Mouse (Mus musculus) cerebellum, adult 9-10 months (tissue): ENCODE measurements around the gene Atp5d.
A peak's percentile ranks its signal among the peaks of the same experiment; 100 is the strongest.

Experiments used
- DNase-seq: peaks from one replicate; pipeline ENCODE4 v3.0.0; 2022

The Atp5d gene

GRCm38 (mm10) chr10:80141786-80142529, 3.5 kb downstream of the Atp5d start:
- DNase-seq = peak; percentile 98

- peak; percentile 85 for DNase-seq
Measured at GRCm38 (mm10) chr10:80142530-80142925, 4.1 kb downstream of the Atp5d start.

GRCm38 (mm10) chr10:80143664-80144063, 5.2 kb downstream of the Atp5d start:
- DNase-seq = peak; percentile 71

- no peak for DNase-seq
Measured at GRCm38 (mm10) chr10:80144159-80144558, 5.7 kb downstream of the Atp5d start.

- DNase-seq = peak; percentile 87
Measured at GRCm38 (mm10) chr10:80144864-80145838, 6.7 kb downstream of the Atp5d start.

- peak; percentile 76 for DNase-seq
Measured at GRCm38 (mm10) chr10:80145896-80146295, 7.5 kb downstream of the Atp5d start.

- DNase-seq = peak; percentile 77
Measured at GRCm38 (mm10) chr10:80146568-80147011, 8.2 kb downstream of the Atp5d start.

- no peak for DNase-seq
Measured at GRCm38 (mm10) chr10:80147146-80147718, 8.8 kb downstream of the Atp5d start.

GRCm38 (mm10) chr10:80147719-80148601, 9.5 kb downstream of the Atp5d start, which contains the start of gene Midn:
Midn (plus strand) TSS chr10:80148272.
- DNase-seq = peak; percentile 85

GRCm38 (mm10) chr10:80148610-80149290, 10.3 kb downstream of the Atp5d start:
- DNase-seq = peak; percentile 96

GRCm38 (mm10) chr10:80149291-80150225, 11.1 kb downstream of the Atp5d start:
- peak; percentile 97 for DNase-seq

GRCm38 (mm10) chr10:80150226-80151210, 12.1 kb downstream of the Atp5d start:
- peak; percentile 84 for DNase-seq

GRCm38 (mm10) chr10:80151211-80152034, 13.0 kb downstream of the Atp5d start:
- peak; percentile 76 for DNase-seq

- DNase-seq = peak; percentile 67
Measured at GRCm38 (mm10) chr10:80152071-80152872, 13.8 kb downstream of the Atp5d start.

GRCm38 (mm10) chr10:80152873-80153260, 14.4 kb downstream of the Atp5d start:
- DNase-seq = peak; percentile 73

GRCm38 (mm10) chr10:80153713-80154112, 15.3 kb downstream of the Atp5d start:
- no peak for DNase-seq

- DNase-seq = no peak
Measured at GRCm38 (mm10) chr10:80154384-80154783, 16.0 kb downstream of the Atp5d start.
